Mouse (Mus musculus) brain, adult 2 months (tissue): ENCODE results near the gene Gadd45b.

ENCODE experiments used
- DNase-seq: peaks from one replicate; pipeline ENCODE4 v3.0.0; 2011; ENCODE audit warnings: low read depth, low spot score

Gadd45b gene

DNA sequence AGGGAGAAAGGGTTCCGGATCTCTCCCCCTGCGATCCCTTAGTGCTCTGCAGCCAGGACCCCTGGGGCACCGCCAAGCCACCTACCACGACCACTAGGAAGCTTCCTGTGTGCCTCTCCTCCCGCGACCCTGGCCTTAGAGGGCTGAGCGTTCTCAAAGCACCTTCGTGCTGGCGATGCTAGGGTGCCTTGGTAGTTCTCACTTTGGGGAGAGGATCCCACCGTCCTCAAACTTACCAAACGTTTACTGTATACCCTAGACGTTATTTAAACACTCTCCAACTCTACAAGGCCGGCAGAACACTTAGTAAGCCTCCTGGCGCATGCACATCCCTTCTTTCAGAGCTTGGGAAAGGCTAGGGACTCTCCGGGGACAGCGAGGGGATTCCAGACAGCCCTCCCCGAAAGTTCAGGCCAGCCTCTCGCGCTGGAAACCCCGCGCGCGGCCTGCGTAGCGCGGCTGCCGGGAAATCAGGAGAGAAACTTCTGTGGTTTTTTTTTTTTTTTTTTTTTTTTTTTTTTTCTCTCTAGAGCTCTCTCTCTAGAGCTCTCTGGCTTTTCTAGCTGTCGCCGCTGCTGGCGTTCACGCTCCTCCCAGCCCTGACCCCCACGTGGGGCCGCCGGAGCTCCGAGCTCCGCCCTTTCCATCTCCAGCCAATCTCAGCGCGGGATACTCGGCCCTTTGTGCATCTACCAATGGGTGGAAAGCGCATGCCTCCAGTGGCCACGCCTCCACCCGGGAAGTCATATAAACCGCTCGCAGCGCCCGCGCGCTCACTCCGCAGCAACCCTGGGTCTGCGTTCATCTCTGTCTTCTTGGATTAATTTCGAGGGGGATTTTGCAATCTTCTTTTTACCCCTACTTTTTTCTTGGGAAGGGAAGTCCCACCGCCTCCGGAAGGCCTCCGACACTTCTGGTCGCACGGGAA lies at the start of gene Gadd45b:
TSS of gene Gadd45b (plus strand) at position 775 of the 928 bp plus-strand sequence.
- DNase-seq: peak; percentile 100

- DNase-seq: peak; percentile 81
Observed at GRCm38 (mm10) chr10:80880131-80880641, 49.7 kb upstream of the Gadd45b start.

- DNase-seq: no peak
Observed at GRCm38 (mm10) chr10:80880901-80881300, 49.0 kb upstream of the Gadd45b start.

DNA sequence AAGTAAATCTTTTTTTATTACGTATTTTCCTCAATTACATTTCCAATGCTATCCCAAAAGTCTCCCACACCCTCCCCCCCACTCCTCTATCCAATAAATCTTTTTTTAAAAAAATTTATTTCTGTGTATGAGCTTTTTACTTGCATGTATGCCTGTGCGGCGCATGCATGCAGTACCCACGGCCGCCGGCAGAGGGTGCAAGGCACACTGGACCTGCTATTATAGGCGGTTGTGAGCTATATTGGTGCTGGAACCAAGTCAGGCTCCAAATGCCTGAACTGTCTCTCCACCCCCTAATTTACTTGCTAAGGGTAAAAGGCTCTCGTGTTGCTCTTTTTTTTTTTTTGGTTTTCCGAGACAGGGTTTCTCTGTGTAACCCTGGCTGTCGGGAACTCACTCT lies 48.6 kb upstream of the Gadd45b start:
- DNase-seq: peak; percentile 66

DNA sequence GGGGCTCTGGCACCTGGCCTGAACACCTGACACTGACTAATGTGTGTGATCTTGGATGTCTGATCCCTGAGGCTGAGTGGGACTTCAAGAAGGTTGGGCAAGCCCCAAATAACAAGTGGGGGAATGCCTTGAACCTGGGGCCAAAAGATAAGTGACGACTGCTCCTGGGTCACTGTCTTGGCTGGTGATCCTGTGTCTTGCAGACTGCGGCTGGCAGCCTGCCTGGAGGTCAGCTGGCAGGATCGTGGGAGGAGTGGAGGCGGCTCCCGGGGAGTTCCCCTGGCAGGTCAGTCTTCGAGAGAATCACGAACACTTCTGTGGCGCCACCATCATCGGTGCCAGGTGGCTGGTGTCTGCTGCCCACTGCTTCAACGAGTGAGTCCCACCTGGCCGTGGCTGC lies 42.7 kb upstream of the Gadd45b start:
- DNase-seq: peak; percentile 72

DNA sequence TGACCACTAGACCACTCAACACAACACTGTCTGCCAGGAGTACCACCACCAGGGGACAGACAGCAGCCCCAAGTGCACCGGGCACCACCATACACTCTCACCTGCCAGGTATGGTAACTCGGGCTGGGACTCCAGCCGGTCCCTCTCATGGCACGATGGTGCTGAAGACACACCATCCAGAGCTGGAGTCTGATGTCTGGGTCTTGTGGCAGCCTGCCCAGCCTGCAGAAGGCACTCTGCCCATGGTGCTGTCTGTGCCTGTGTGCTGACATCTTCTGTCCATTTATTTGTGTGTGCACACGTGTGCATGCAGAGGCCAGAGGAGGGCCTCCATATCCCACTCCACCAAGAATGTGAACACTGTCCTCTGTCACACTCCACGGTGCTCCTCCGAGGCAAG lies 34.8 kb upstream of the Gadd45b start:
- DNase-seq: no peak

DNA sequence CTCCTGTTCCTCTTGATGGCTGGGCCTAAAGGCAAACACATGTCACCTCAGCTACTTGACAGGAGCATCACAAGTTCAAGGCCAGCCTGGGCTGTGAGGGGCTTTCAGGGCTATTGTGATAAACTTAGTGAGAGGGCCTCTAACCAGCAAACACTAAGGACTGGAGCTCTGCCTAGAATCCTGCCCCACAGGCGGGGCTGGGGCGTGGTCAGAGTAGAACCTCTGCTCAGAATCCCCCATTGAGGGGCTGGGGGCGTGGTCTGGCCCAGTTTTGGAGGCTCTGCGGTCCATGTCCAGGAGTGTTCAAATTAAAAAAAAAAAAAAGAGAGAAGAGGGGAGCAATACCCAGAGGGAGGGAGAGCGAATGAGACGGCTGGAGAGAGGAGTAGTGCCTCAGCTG lies 34.2 kb upstream of the Gadd45b start:
- DNase-seq: no peak

DNA sequence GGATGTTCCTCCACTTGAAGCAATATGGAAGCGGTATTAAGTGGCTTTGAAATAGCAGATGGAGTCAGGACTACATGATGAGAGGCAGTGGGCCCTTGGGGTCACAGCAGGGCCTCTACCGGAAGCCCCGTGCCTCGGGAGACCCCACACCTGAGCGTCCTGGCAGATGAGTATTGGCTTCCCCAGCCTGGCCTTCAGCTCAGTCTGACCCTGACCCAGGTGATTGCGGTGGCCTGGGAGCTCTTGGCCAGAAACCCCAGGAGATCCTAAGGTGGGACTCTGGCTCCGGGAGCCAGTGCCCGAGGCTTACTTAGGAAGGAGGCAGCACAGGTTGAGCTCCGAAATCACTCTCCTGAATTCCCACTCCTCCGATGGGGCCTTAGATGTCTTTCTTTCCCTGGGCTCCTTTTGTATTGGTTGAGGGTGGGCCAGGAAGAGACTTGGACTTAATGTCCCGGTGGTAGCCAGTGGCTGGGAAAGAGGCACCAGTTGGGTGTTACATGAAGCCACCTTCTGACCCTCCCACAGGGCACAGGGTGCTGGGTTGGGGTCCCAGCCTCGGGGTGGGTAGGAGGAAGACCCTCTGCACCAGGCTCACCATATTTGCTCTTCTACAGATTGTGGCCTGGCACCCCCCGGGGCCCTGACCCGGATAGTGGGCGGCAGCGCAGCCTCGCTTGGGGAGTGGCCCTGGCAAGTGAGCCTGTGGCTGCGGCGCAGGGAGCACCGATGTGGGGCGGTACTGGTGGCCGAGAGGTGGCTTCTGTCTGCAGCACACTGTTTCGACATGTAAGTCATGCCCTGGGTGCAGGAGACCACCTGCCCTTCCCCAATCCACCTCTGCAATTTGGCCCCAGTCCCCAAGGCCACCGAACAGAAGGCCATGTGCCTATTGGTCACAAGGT lies 33.0 kb upstream of the Gadd45b start:
- DNase-seq: no peak

DNA sequence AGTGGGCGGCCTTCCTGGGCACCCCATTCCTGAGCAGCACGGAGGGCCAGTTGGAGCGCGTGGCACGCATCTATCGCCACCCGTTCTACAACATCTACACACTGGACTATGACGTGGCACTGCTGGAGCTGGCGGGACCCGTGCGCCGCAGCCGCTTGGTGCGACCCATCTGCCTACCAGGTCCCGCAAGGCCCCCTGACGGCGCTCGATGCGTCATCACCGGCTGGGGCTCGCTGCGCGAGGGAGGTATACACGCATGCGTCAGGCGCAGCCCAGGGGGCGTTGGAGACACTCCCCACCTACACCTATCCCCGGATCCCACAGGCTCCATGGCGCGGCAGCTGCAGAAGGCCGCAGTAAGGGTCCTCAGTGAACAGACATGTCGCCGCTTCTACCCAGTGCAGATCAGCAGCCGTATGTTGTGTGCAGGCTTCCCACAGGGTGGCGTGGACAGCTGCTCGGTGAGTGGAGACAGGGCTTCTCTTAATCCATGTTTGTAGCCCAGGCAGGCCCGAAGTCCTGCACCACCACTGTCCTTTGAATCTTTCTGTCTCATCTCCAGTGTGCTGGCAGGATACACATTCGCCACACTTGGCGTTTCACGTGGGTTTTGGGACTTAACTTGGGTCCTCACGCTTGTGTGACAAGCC lies 31.9 kb upstream of the Gadd45b start:
- DNase-seq: peak; percentile 89

DNA sequence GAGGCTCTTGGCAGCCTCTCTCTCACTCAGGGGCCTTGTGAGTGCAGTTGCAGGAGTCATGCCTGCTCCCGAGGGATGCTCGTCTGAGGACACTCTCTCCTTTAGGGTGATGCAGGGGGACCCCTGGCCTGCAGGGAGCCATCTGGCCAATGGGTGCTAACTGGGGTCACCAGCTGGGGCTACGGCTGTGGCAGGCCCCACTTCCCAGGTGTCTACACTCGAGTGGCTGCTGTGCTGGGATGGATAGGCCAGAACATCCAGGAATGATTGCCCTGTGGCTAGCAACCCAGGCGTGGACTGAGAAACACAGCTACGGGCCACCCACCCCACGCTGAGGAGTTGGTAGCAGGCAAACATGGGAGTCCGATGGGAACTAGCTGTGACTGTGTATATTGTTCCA lies 30.8 kb upstream of the Gadd45b start:
- DNase-seq: no peak

DNA sequence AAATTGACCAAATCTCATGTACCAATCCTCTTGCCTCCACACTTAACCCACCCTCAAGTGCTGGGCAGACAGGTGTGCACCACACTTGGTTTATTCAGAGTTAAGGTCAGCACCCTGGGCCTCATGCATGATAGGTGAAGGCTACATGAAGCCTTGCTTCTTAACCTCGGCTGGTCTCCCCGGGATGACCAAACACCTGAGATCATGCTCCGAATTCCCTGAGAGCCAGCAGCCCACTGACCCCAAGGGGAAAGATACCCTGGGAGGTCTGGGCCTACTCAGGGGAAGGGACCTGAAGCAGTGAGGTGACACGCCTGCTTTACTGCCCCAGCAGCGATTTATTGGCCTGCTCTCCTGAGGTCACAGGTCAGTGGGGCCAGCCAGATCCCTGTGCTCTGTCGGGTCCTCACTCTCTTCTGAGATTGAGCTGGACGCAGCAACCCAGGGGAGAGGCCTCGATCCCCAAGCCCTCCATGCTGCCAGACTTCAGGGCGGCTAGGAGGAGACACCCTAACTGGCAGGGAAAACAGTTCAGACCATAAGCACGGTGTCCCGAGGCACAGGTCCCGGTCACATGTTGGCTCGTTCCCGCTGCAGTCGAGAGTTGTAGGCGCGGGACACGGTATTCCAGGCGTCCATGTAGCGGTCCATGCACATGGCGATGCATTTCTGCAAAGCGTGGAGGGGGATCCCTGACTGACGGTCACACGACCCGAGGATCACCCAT lies 30.1 kb upstream of the Gadd45b start:
- no peak for DNase-seq

GRCm38 (mm10) chr10:80900318-80901247 lies 29.3 kb upstream of the Gadd45b start, which contains the start of gene Timm13:
Gene Timm13, minus strand, starts transcription at chr10:80900969.
- peak; percentile 100 for DNase-seq

- no peak for DNase-seq
Observed at GRCm38 (mm10) chr10:80901409-80902272, 28.2 kb upstream of the Gadd45b start.

DNA sequence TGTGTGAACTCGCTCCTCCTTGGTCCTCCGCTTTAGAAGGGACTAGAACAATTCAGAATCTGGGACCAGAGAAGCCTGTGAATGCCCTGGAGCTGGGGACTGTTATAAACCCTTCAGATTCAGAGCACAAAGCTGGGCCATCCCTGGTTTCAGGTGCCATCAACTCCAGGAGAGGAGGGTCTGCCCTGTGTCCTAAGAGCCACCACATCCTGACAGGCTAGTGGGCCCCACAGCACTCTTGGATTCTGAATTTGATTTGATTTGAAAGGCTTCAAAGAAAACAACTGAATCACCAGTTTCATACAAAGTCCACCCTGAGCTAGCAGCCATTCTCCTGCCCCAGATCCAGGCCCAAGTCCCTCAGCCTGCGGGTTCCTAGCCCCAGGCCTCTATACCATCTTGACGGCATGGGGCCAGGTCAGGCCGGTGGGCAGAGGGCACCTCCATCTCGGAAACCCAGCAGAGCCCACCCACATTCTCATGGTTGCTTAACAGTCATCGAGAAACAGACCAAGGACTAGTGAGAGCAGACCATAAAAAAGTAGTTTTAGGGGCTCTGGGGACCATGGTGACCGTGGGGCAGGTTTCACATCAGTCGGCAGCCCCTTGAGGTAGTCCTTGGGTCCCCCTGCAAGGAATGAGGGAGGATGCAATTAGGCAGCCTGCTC lies 27.5 kb upstream of the Gadd45b start:
- DNase-seq: no peak

GRCm38 (mm10) chr10:80903282-80903681 lies 26.6 kb upstream of the Gadd45b start:
- DNase-seq: no peak

- no peak for DNase-seq
Observed at GRCm38 (mm10) chr10:80904004-80904693, 25.7 kb upstream of the Gadd45b start.

DNA sequence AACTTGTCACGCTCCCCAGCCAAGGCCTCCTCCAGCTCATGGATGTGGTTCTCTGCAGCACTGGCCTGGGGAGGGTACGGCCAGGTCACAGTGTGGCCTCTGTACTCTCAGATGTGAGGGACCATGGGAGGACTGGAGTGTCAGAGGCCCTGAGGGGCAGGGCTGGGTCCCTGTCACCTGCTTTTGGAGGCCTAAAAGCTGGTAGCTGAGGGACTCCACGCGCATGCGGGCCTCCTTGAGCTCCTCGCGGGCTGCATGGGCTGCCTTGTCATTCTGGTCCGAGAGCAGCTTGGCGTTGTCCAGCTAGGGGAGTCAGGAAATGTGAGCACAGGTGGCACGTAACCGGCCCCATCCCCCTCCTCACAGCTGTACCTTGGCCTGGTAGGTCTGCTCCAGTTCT lies 25.2 kb upstream of the Gadd45b start:
- no peak for DNase-seq
